Mouse (Mus musculus) gastrocnemius, postnatal 25 days (tissue): ENCODE results near the gene Myl4. TPM values are rescaled to one million over a fixed set of nuclear protein-coding genes. Genes with fewer than 3 reads are reported as not detected.
A peak's percentile ranks its signal among the peaks of the same experiment; 100 is the strongest.
"Not testable (repeated sequence)": the region's sequence is repeated elsewhere in the genome, so short reads cannot be mapped to it uniquely, and the experiment has no call there.

ENCODE experiments used
- DNase-seq: peaks from one replicate; pipeline ENCODE4 v3.0.0; 2022
- long read RNA-seq, 2 experiments: library from polyadenylated mRNA; stranded (forward); transcript quantifications; one replicate each; pipeline ENCODE4 v2.0.0; 2021
- total RNA-seq, 2 experiments: library from RNA; stranded (reverse); gene quantifications; 1 replicate in 1 of 2; 2 replicates in 1 of 2; pipeline ENCODE4 v1.2.3; 2021

Myl4 gene
- 10 to 100 TPM in 1 of 2 experiments, 1 to 10 TPM in 1; 9.0 to 10.6 TPM for total RNA-seq
- long read RNA-seq, experiment 1, transcript Myl4-202 (7 exons, 900 nt): major isoform, 10 of 50 reads
- long read RNA-seq, experiment 1, partial matches to known transcripts: 35 of 50 reads
- long read RNA-seq, experiment 1, other reads (novel, unspliced or antisense): 4 of 50 reads
- long read RNA-seq, experiment 2, transcript Myl4-202 (7 exons, 900 nt): major isoform, 8 of 56 reads
- long read RNA-seq, experiment 2, partial matches to known transcripts: 40 of 56 reads
- long read RNA-seq, experiment 2, other reads (novel, unspliced or antisense): 7 of 56 reads

DNA sequence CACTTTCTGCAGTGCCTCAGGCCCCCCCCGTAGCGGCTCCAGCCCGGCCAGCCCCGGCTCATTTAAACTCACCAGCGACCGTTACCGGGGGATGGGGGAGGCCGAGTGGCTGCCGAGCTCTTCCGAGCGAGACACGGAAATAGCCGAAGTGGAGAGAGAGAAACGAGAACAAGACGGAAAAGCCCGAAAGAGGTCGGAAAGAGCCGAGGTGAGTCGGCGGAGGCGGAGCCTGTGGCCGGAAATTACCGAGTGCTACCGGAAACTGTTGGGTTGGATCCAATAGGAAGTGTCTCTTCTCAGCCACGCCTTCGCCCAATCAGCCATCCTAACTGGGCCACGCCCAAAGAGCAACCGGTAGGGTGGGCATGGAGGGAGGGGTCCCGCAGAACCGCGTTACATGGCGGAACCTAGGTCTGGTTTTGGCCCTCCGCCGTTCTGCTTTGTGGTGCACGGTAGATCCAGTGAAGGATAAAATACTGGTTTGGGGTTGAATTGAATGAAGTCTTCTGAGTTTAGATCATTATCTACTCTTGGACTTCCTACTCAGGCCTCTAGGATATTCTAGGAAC is at the start of gene Myl4, which contains the start of gene Cdc27:
Myl4 (plus strand) TSS at position 258 of the 569 bp plus-strand sequence.
Cdc27 (minus strand) TSS at position 215 of the 569 bp plus-strand sequence.
- DNase-seq: peak; percentile 94

- DNase-seq: no peak
These were observed 42.0 kb upstream of the Myl4 start for GRCm38 (mm10) chr11:104508455-104508854.

DNA sequence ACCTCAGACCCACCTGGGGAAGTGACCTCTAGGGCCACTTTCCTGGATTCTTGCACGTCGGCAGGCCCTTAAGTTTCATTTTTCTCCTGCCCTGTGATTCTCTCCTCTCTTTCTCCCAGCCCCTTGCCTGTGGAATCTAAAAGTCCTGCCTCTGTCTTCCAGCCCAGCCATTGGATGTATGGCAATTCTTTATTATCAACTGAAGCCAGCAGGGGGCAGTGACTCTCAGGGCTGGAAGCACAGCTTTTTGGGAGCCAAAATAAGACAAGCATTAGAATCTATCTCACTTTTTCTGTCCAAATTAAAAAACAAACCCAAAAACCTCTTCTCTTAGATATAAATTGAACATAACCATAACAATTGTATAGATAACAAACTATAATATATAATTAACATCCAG is 39.9 kb upstream of the Myl4 start:
- DNase-seq: no peak

GRCm38 (mm10) chr11:104512436-104512835 is 38.0 kb upstream of the Myl4 start:
- no peak for DNase-seq

GRCm38 (mm10) chr11:104525935-104526334 is 24.5 kb upstream of the Myl4 start:
- DNase-seq: no peak

DNA sequence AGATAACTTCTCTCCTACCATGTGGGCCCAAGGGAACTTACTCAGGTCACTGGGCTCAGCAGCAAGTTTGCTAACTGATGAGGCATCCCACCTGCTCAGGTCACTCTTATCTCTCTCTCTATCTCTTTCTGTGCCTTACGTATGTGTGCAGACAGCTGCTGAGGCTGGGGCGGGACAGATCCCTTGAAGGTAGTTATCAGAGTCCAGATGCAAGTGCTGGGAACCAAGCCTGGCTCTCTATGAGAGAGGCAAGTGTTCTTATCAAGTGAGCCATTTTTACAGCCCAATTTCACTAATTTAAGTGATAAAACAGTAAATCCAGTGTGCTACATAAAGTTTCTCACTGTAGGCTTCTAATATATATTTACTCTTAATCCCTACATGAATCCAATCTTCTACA is 13.6 kb upstream of the Myl4 start:
- no peak for DNase-seq

GRCm38 (mm10) chr11:104537945-104538555 is 12.4 kb upstream of the Myl4 start:
- no peak for DNase-seq

DNA sequence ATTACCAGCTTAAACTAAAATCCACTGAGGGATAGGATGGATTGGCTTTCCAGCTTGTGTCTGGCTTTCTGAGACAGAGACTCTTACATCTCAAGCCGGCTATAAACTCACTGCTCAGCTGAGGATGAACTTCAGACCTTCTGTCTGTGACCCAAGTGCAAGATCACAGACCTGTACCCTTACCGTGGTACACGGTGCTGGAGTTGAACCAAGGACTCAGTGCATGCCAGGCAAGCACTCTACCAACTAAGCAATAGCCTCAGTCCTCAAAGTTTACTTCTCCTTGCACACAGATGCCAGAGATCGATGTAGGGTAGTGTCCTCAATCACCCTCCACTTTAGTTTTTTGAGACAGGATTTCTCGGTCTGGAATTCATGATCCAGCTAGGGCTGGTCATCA is 10.7 kb upstream of the Myl4 start:
- DNase-seq: no peak

GRCm38 (mm10) chr11:104543337-104543736 is 7.1 kb upstream of the Myl4 start:
- not testable (repeated sequence) for DNase-seq

- no peak for DNase-seq
These were observed 6.0 kb upstream of the Myl4 start for GRCm38 (mm10) chr11:104544507-104544906.

GRCm38 (mm10) chr11:104547502-104547901 is 3.0 kb upstream of the Myl4 start:
- DNase-seq: no peak

GRCm38 (mm10) chr11:104549438-104550405 is 741 bp upstream of the Myl4 start:
- no peak for DNase-seq

- no peak for DNase-seq
These were observed 7.6 kb downstream of the Myl4 start for GRCm38 (mm10) chr11:104558065-104558464.

DNA sequence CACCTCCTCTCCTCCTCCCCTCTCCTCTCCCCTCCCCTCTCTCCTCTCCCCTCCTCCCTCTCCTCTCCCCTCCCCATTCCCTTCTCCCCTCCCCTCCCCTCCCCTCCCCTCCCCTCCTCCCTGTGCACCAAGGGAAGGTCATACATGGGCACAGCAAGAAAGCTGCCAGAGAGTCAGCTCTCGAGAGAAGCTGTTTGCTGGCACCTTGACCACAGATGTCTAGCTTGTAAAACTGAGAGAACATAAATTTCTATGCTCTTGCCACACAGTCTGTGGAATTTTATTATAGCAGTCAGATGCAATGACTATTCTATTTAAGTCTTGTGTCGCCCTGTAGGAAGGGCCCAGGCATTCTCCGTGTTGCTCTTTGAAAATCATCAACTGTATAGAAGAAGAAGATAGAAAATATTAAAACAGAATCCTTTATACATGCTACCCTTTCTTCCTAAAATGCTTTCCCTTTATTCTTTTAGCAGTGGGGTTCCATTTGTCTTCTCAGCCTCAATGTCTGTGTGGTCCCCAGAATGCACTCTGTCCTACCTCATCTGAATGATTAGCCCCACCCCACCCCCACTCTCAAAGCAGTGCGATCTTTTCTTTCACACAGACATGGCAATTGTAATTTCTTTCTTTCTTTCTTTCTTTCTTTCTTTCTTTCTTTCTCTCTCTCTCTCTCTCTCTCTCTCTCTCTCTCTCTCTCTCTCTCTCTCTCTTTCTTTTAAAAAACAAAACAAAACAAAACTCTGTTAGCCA is 8.4 kb downstream of the Myl4 start:
- DNase-seq: no peak

- DNase-seq: no peak
These were observed 10.5 kb downstream of the Myl4 start for GRCm38 (mm10) chr11:104560971-104561370.

DNA sequence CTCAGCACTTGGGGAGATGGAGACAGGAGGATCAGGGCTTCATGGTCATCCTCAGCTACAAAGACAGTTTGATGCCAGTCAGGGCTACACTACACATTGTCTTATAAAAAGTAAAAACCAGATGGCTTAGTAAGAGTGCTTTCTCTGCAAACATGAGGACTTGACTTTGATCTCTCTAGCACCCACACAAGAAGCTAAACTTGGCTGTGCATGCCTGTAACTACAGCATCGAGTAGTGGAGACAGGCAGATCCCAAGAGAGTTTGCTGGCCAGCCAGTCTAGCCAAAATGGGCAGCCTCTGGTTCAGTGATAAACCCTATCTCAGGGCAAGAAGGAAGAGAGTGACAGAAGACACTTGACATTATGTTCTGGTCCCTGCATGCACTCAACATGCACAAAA is 13.0 kb downstream of the Myl4 start:
- no peak for DNase-seq

GRCm38 (mm10) chr11:104565172-104565571 is 14.7 kb downstream of the Myl4 start:
- DNase-seq: no peak

DNA sequence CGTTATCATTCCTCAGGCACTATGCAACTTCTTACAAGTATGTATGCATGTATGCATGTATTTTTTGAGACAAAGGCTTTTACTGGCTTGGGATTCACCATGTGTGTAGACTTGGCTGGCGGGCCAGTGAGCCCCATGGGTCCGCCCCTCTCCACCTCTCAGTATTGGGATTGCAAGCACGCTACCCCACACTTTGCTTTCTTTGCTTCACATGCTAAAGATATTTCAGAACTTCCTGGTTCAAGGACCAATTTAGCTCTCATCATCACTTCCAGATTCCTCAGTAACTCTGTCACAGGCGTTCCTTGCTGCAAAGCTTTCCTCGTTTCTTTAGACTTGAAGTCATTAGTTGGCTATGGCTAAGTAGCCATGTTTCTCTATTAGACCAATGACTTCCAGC is 15.6 kb downstream of the Myl4 start:
- no peak for DNase-seq

- no peak for DNase-seq
These were observed 16.3 kb downstream of the Myl4 start for GRCm38 (mm10) chr11:104566796-104567195.

DNA sequence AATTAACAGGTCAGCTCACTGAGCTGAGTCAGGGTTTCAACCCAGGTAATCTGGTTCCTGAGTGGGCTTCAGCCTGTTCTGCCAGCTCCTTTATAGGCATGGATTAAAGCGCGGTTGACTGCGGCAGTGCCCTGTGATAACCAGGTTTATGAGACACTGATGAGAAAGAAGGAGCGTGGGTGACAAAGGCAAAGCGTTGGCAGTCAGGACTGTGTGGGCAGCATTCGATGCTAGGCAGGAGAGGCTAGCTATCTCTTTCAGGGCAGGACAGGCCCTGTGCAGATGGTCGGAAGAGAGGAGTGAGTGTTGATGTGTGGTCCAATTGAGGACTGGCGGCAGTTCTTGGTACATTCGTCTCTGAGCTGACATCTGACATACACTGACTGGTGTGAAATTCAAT is 17.3 kb downstream of the Myl4 start:
- peak; percentile 43 for DNase-seq

- DNase-seq: no peak
These were observed 17.9 kb downstream of the Myl4 start for GRCm38 (mm10) chr11:104568326-104568725.

DNA sequence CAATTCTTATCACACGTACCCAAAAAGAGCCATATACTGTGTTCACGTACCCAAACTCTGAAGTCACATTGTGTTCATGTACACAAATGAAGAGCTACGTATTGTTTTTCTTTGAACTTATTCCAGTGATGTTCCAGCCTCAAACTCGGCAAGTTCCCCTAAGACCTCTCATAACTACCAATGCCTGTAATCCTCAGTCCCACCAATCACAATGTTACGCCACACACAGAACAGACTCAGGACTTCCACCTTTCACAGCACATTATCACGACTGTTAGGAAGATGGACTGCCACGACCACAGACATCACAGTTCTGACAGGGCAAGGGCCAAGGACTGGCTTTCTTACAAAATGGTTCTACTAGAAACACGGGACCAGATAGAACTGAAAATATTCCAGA is 20.1 kb downstream of the Myl4 start:
- DNase-seq: not testable (repeated sequence)
